Mouse (Mus musculus) hindlimb bud, embryonic 11.5 days (tissue): ENCODE results near the gene Kmt5c.

Source experiments
- DNase-seq: peaks from one replicate; pipeline ENCODE4 v3.0.0-alpha.2; 2012; ENCODE audit warnings: low read depth, low spot score; ENCODE audit errors: extremely low spot score

Kmt5c gene

GRCm38 (mm10) chr7:4744886-4745285 lies 5.0 kb downstream of the Kmt5c start:
- DNase-seq: no peak

DNA sequence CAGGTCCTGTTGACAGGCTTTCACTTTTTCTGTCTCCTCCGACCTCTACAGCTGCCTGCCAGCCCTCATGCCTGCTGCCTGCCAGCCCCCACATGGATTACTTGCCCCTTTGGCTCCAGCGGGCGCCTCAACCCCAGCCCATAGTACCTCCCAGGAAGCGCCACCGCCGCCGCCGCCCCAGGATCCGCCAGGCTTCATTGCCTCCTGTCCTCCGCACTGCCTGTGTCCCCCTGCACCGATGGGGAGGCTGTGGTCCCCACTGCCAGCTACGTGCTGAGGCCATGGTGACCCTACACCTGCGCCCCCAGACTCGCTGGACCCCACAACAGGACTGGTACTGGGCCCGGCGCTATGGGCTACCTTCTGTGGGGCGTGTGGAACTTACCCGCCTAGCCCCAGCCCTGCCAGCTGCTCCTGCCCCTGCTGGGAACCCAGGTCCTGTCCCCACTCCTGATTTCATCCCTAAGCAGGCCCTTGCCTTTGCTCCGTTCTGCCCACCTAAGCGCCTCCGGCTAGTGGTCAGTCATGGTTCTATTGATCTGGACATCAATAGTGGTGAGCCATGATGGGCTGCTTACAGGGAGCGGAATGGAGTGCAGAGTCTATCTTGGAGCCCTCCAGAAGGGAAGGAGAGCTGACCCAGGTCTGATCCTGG lies 6.5 kb downstream of the Kmt5c start:
- DNase-seq: no peak

GRCm38 (mm10) chr7:4747156-4747899 lies 7.4 kb downstream of the Kmt5c start:
- no peak for DNase-seq

- no peak for DNase-seq
Observed at GRCm38 (mm10) chr7:4748321-4748720, 8.4 kb downstream of the Kmt5c start.

DNA sequence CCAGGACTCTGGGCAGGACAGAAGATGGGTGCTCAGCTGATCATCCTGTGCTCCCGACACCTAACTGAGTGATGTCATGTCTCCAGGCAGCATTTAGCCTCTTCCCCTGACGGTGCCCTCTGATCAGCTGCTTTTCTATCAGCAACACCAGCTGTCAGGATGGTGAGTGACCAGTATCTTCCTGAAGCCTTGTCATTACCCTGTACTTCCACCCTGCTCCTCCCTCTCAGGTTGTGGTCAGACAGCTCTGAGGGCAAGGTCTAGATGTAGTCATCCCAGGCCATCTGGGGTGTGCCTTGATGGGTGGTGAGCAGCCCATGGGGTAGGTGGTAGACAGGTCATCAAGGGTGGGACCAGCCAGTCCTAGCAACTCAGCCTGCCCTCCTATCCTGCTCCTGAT lies 9.3 kb downstream of the Kmt5c start:
- DNase-seq: no peak

GRCm38 (mm10) chr7:4751971-4752820 lies 12.3 kb downstream of the Kmt5c start:
- DNase-seq: peak; percentile 24

DNA sequence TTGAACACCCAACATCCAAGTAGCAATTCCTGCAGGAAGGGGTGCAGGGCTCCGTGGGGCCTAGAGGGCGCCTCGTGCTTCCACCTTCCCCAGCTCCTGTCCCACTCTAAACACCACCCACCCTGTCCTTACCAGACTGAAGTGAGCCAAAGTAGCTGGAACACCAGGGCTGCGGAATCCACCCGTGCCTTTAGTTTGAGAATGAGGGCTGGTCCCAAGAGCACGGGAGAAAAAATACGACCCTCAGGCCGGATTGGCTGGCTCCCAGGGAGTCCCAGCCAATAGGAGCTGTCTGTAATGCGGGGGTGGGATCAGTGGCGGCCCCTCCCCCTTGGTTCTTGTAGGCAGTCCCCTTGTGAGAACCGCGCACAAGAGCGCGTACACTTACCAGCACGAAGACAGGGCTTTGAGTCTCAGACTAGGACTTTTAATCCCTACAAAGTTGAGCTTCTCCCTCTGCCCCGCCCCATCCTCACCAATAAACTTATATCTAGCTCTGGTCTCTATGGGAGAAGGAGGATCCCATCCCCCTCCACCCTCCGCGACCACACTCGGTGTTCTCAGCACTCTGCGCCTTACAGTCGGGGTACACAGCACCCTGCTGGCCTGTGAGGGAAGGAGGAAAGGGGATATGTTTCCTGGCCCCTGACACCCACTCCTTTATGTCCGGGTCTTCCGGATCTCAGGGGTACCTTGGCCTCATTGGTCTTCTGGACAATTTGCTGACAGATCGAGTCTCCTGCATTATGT lies 13.1 kb downstream of the Kmt5c start, which contains the start of gene Cox6b2:
Gene Cox6b2 (minus strand): TSS at position 274 of the 750 bp plus-strand sequence.
- DNase-seq: peak; percentile 42

DNA sequence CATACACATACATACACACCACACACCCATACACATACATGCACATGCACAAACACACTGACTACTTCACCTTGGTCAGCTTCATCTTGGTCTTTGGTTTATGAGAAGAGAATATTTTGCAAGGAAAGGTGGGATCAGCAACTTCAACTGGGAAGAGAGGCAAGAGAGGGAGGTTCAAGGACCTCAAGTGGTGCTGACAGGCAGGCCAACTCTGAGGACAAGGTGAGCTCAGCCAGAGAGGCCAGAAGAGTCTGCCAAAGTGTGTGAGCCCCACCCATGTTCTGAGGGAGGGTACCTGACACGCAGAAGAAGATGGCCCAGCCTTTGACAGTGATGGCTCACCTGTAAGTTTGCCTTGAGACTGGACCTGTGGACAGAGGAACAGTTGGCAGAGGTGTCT lies 19.8 kb downstream of the Kmt5c start:
- DNase-seq: no peak

- DNase-seq: no peak
Observed at GRCm38 (mm10) chr7:4764946-4765710, 25.2 kb downstream of the Kmt5c start.

GRCm38 (mm10) chr7:4771202-4771601 lies 31.3 kb downstream of the Kmt5c start, which contains the start of gene Fam71e2:
Fam71e2 (minus strand) TSS chr7:4771302.
- no peak for DNase-seq

DNA sequence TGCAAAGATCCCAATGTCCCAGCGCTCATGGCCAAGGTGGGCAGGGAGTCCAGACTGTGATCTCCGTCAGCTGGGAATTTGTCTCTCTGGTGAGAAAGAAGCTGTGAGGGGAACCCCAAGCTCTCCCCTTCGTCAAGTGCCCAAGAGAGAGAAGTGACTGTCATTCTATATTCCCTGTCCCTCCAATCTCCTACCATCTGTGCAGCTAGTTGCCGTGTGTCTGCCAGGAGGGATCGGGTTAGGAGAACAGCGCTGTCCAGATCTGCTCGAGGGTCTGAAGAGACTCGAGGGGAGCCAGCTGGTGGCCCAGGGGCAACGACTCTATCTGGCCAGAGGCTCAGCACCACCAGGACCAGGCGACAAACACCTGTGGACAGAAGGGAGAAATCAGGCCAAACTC lies 36.2 kb downstream of the Kmt5c start:
- no peak for DNase-seq

- DNase-seq: no peak
Observed at GRCm38 (mm10) chr7:4776861-4777830, 37.2 kb downstream of the Kmt5c start.

GRCm38 (mm10) chr7:4777851-4778637 lies 38.1 kb downstream of the Kmt5c start:
- no peak for DNase-seq

DNA sequence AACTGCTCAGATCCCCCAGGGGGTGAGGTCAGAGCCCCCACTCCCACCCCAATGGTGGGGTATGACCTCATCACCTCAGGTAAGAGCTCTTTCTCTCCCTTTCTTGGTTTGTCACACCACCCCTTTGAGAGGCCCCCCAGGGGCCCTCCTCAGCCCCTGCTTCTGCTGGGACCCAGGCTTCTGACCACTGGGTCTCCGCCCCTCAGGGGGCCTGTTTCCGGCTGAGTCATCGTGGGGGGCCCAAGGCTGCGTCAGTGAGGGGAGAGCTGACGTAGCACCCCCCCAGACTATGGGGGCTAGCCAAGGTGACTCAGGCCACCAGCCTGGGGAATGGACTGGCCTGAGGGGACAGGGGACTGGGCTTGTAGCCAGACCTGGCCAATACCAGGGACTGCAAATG lies 40.0 kb downstream of the Kmt5c start:
- no peak for DNase-seq

DNA sequence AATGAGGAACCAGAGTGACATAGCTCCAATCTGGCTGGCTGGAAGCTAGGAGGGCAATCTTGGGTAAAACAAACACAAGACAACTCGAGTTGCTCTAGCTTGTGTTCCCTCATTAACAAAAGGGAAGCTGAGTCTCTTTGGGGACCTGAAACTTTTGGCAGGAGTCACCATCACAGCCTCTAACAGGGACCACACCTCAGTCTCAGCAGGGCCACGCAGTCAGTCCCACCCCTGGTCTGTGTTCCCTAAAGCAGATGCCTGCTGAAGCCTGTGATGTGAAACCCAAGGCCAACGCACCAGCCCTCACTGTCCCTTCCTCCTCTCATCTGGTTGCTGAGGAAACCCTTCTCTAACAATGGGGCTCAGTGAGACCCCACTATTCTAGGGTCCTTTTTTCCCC lies 42.2 kb downstream of the Kmt5c start:
- DNase-seq: no peak

DNA sequence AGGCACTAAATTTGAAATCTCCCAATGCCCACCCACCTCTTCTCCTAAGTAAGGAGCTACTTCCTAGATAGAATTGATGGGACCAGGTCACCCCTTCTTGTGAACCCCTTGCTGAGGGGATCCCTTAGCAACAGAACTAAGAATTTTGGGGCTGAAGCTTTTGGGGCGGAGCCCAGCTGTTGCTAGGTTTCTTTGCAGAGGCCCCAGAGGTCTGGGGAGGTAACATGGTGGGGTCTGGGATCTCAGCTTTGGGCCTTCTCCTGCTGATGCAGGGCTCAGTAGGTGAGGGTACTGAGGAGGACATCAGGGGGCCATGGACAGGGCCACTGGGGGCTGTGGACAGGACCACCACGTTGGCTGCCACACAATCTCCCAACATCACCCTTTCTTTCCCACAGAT lies 42.8 kb downstream of the Kmt5c start, which contains the start of the genes Il11 and Tmem190:
Gene Il11 (minus strand): TSS at position 101 of the 400 bp plus-strand sequence.
Gene Tmem190 (plus strand): TSS at position 179 of the 400 bp plus-strand sequence.
- DNase-seq: no peak

- no peak for DNase-seq
Observed at GRCm38 (mm10) chr7:4783667-4784268, 43.9 kb downstream of the Kmt5c start.
